Mouse (Mus musculus) myocyte (in vitro differentiated cells): ENCODE measurements around the gene Neurog2. TPM values are rescaled to one million over a fixed set of nuclear protein-coding genes. Genes with fewer than 3 reads are reported as not detected.

Source experiments
- H3K27me3 ChIP-seq: one replicate; pipeline ENCODE4 v1.6.1; 2011; ENCODE audit not compliant: control insufficient read depth, insufficient read depth, insufficient read length
- H3K36me3 ChIP-seq: one replicate; pipeline ENCODE4 v1.6.1; 2011; ENCODE audit not compliant: control insufficient read depth, insufficient read depth
- H3K4me2 ChIP-seq: one replicate; pipeline ENCODE4 v1.6.1; 2011; ENCODE audit warnings: low read depth, control low read depth
- H3K4me3 ChIP-seq: one replicate; pipeline ENCODE4 v1.5.1; 2011; ENCODE audit warnings: mild to moderate bottlenecking, control low read depth, moderate library complexity
- H3K79me2 ChIP-seq: one replicate; pipeline ENCODE4 v1.6.1; 2011; ENCODE audit not compliant: control insufficient read depth, insufficient read depth
- H3ac ChIP-seq: one replicate; pipeline ENCODE4 v1.6.1; 2011; ENCODE audit not compliant: control insufficient read depth, insufficient read length
- CEBPB ChIP-seq: IDR thresholded peaks from 2 replicates; pipeline ENCODE4 v1.6.1; 2011; ENCODE audit warnings: mild to moderate bottlenecking, moderate library complexity; ENCODE audit not compliant: poor library complexity, insufficient read depth, severe bottlenecking
- E2F4 ChIP-seq: IDR thresholded peaks from one replicate; pipeline ENCODE4 v1.6.1; 2011; ENCODE audit warnings: mild to moderate bottlenecking, control low read depth, moderate library complexity; ENCODE audit not compliant: insufficient read depth
- MAX ChIP-seq: IDR thresholded peaks from one replicate; pipeline ENCODE4 v1.6.1; 2011; ENCODE audit warnings: low read depth, mild to moderate bottlenecking, control low read depth
- POLR2A ChIP-seq: IDR thresholded peaks from one replicate; pipeline ENCODE4 v1.6.1; 2011; ENCODE audit warnings: low read depth, mild to moderate bottlenecking, control low read depth, moderate library complexity; ENCODE audit not compliant: insufficient read length
- POLR2AphosphoS2 ChIP-seq: IDR thresholded peaks from one replicate; pipeline ENCODE4 v1.6.1; 2011; ENCODE audit warnings: low read depth, control low read depth; ENCODE audit not compliant: insufficient read length
- REST ChIP-seq: IDR thresholded peaks from one replicate; pipeline ENCODE4 v1.6.1; 2011; ENCODE audit warnings: mild to moderate bottlenecking, control low read depth, moderate library complexity; ENCODE audit not compliant: insufficient read depth, insufficient read length
- TCF12 ChIP-seq: IDR thresholded peaks from one replicate; pipeline ENCODE4 v1.6.1; 2011; ENCODE audit warnings: mild to moderate bottlenecking, control low read depth; ENCODE audit not compliant: poor library complexity, insufficient read depth, severe bottlenecking
- TCF3 ChIP-seq: IDR thresholded peaks from one replicate; pipeline ENCODE4 v1.6.1; 2011; ENCODE audit warnings: low read depth, control low read depth; ENCODE audit not compliant: insufficient read length
- USF1 ChIP-seq: IDR thresholded peaks from one replicate; pipeline ENCODE4 v1.6.1; 2011; ENCODE audit warnings: low read depth, mild to moderate bottlenecking, control low read depth, moderate library complexity
- polyA plus RNA-seq: library from polyadenylated mRNA; unstranded; fragments of >200 nt; fragmentation: generic; extraction: Trizol; gene quantifications from one replicate; pipeline ENCODE4 v1.2.1, GENCODE M21; 2012; ENCODE audit warnings: missing spikeins

The Neurog2 gene
- polyA plus RNA-seq, 1 experiment, result not detected

GRCm38 (mm10) chr3:127679703-127680102, 46.8 kb downstream of the Neurog2 start:
- Histone ChIP-seq H3K4me3 (no peak overlapping the region), H3K4me2 (no peak overlapping the region), H3K36me3 (no peaks in the 10 kb centered on the region), H3ac (no peak overlapping the region), H3K27me3 (no peaks in the 10 kb centered on the region), H3K79me2 (no peaks in the 10 kb centered on the region)
- TF ChIP-seq POLR2A (no peak), TCF3 (no peak), CEBPB (no peak), POLR2AphosphoS2 (no peak), USF1 (no peak), MAX (no peak), REST (no peak), E2F4 (no peak), TCF12 (no peak)

Other genes with a start within 250 kb of the Neurog2 start
- gene Ank2, start 133.8 kb upstream of the Neurog2 start, polyA plus RNA-seq, result 20.2 TPM
- gene Larp7, start 79.8 kb upstream of the Neurog2 start, polyA plus RNA-seq, result 10.9 TPM
- 0.46 TPM for gene Zgrf1, start 79.6 kb upstream of the Neurog2 start, polyA plus RNA-seq
- gene Alpk1, start 147.4 kb downstream of the Neurog2 start, polyA plus RNA-seq, result 1.8 TPM
- 0.85 TPM for gene Tifa, start 156.7 kb downstream of the Neurog2 start, polyA plus RNA-seq
- 8.3 TPM for gene Ap1ar, start 204.4 kb downstream of the Neurog2 start, polyA plus RNA-seq